Mouse (Mus musculus) hindbrain, embryonic 14.5 days (tissue): ENCODE measurements around the gene Gucy2c. TPM values are rescaled to one million over a fixed set of nuclear protein-coding genes. Genes with fewer than 3 reads are reported as not detected.
"Not testable (repeated sequence)": the region's sequence is repeated elsewhere in the genome, so short reads cannot be mapped to it uniquely, and the experiment has no call there.

Experiments used
- ATAC-seq: fragments of 200-750 bp; cut with Nextera tagmentation; 2 replicates; pipeline ENCODE4 v1.8.0; 2017; ENCODE audit warnings: moderate number of reproducible peaks, mild to moderate bottlenecking, moderate TSS enrichment, moderate library complexity; ENCODE audit not compliant: low FRiP score
- DNase-seq: peaks from one replicate; pipeline ENCODE4 v3.0.0-alpha.2; 2015; ENCODE audit warnings: low spot score
- H3K27ac ChIP-seq: fragments of 300-500 bp; sonication (generic); 2 replicates; pipeline ENCODE4 v1.5.1; 2014; ENCODE audit warnings: mild to moderate bottlenecking, moderate library complexity
- H3K27me3 ChIP-seq: fragments of 300-500 bp; sonication (generic); 2 replicates; pipeline ENCODE4 v1.6.1; 2014; ENCODE audit warnings: mild to moderate bottlenecking, low read length, mixed read lengths; ENCODE audit not compliant: control insufficient read depth, insufficient read depth
- H3K36me3 ChIP-seq: fragments of 300-500 bp; sonication (generic); replicated peaks from 2 replicates; pipeline ENCODE4 v1.6.1; 2014; ENCODE audit not compliant: control insufficient read depth, insufficient read depth
- H3K4me1 ChIP-seq: fragments of 300-500 bp; sonication (generic); replicated peaks from 2 replicates; pipeline ENCODE4 v1.6.1; 2014; ENCODE audit warnings: antibody characterized with exemption, low read length, mixed read lengths; ENCODE audit not compliant: control insufficient read depth, insufficient read depth
- H3K4me2 ChIP-seq: fragments of 300-500 bp; sonication (generic); replicated peaks from 2 replicates; pipeline ENCODE4 v1.6.1; 2014; ENCODE audit warnings: mild to moderate bottlenecking, moderate library complexity
- H3K4me3 ChIP-seq: fragments of 300-500 bp; sonication (generic); replicated peaks from 2 replicates; pipeline ENCODE4 v1.5.1; 2014; ENCODE audit warnings: mild to moderate bottlenecking, low read length
- H3K9ac ChIP-seq: fragments of 300-500 bp; sonication (generic); 2 replicates; pipeline ENCODE4 v1.6.1; 2014
- H3K9me3 ChIP-seq: fragments of 300-500 bp; sonication (generic); 2 replicates; pipeline ENCODE4 v1.6.1; 2016; ENCODE audit warnings: low read length; ENCODE audit not compliant: control insufficient read depth
- WGBS: fragments of 180-500 bp; shearing (Covaris S2); extraction: QIAGEN DNeasy Blood & Tissue Kit; methylation state at CpG from one replicate; pipeline ENCODE4 v1.1.7; 2014; 5-methylcytosine and 5-hydroxymethylcytosine counted together
- polyA plus RNA-seq: library from polyadenylated mRNA; unstranded; fragments of >200 nt; fragmentation: Nextera tagmentation; extraction: Ambion mirVana; gene quantifications from 2 replicates; pipeline ENCODE4 v1.2.1, GENCODE M21; 2014

Gucy2c gene
- polyA plus RNA-seq, 1 experiment from 2014 or later = 0.05 TPM

GRCm38 (mm10) chr6:136806819-136807218, 25.3 kb upstream of the Gucy2c start:
- 76% methylated on average over 5 of the region's 5 CpGs for WGBS
- DNase-seq (no peak), ATAC-seq (no peak)
- no peak overlapping the region for H3K27ac ChIP-seq
- H3K4me1 ChIP-seq = peaks cover 28% of the 10 kb centered on the region
- H3K4me3 ChIP-seq = no peak overlapping the region
- H3K36me3 ChIP-seq = 0 out of 2 replicates have a peak, but pooled peaks cover under 1% of the 10 kb centered on the region
- H3K9ac ChIP-seq = no peak overlapping the region
- H3K27me3 ChIP-seq = no peaks in the 10 kb centered on the region
- H3K9me3 ChIP-seq = no peaks in the 10 kb centered on the region
- H3K4me2 ChIP-seq = no peak overlapping the region

- Histone ChIP-seq H3K4me3 (no peak overlapping the region), H3K36me3 (no peaks in the 10 kb centered on the region), H3K27ac (no peak overlapping the region), H3K4me1 (peaks cover 28% of the 10 kb centered on the region), H3K9me3 (no peaks in the 10 kb centered on the region), H3K4me2 (0 out of 2 replicates have a peak overlapping the region, but pooled peaks have one; percentile 72), H3K27me3 (no peaks in the 10 kb centered on the region), H3K9ac (no peak overlapping the region)
- WGBS = 93% methylated on average over 1 of the region's 1 CpGs
- no peak for DNase-seq
- ATAC-seq = no peak
Measured at GRCm38 (mm10) chr6:136805409-136805775, 23.8 kb upstream of the Gucy2c start.

- H3K27me3 ChIP-seq = no peaks in the 10 kb centered on the region
- DNase-seq (no peak), ATAC-seq (no peak)
- H3K27ac ChIP-seq = peak overlapping the region; percentile 100
- peaks cover 25% of the 10 kb centered on the region for H3K4me1 ChIP-seq
- no peaks in the 10 kb centered on the region for H3K36me3 ChIP-seq
- H3K4me2 ChIP-seq = peak overlapping the region; percentile 72
- no peaks in the 10 kb centered on the region for H3K9me3 ChIP-seq
- H3K9ac ChIP-seq = peak overlapping the region; percentile 87
- 34% methylated on average over 9 of the region's 9 CpGs for WGBS
- H3K4me3 ChIP-seq = peak overlapping the region; percentile 75
Measured at GRCm38 (mm10) chr6:136804705-136805408, 23.3 kb upstream of the Gucy2c start.

GRCm38 (mm10) chr6:136803739-136804633, 22.4 kb upstream of the Gucy2c start, which contains the start of gene Hist4h4:
TSS of gene Hist4h4 (minus strand) at chr6:136804415.
- Histone ChIP-seq H3K4me2 (peak within 1 kb of the TSS; percentile 72), H3K27ac (peak within 1 kb of the TSS; percentile 100), H3K9me3 (no peaks in the 10 kb centered on the region), H3K9ac (peak within 1 kb of the TSS; percentile 87), H3K27me3 (no peaks in the 10 kb centered on the region), H3K4me3 (peak within 1 kb of the TSS; percentile 75), H3K4me1 (peaks cover 17% of the 10 kb centered on the region), H3K36me3 (no peaks in the 10 kb centered on the region)
- ATAC-seq (peak; percentile 78), DNase-seq (peak; percentile 97)
- under 1% methylated on average over 50 of the region's 50 CpGs for whole genome bisulfite sequencing

- WGBS = 27% methylated on average over 12 of the region's 12 CpGs
- Histone ChIP-seq H3K4me1 (peaks cover 12% of the 10 kb centered on the region), H3K27me3 (no peaks in the 10 kb centered on the region), H3K4me3 (peak overlapping the region; percentile 75), H3K9ac (peak overlapping the region; percentile 87), H3K4me2 (peak overlapping the region; percentile 72), H3K9me3 (no peaks in the 10 kb centered on the region), H3K36me3 (no peaks in the 10 kb centered on the region), H3K27ac (peak overlapping the region; percentile 100)
- DNase-seq (no peak), ATAC-seq (peak; percentile 2; the same call in 1 of the 2 replicates)
Measured at GRCm38 (mm10) chr6:136803093-136803738, 21.7 kb upstream of the Gucy2c start.

- no peak for DNase-seq
- Histone ChIP-seq H3K4me3 (no peak overlapping the region), H3K9me3 (no peaks in the 10 kb centered on the region), H3K4me1 (peaks cover 12% of the 10 kb centered on the region), H3K27ac (no peak overlapping the region), H3K4me2 (no peak overlapping the region), H3K36me3 (no peaks in the 10 kb centered on the region), H3K27me3 (no peaks in the 10 kb centered on the region), H3K9ac (no peak overlapping the region)
- WGBS = 87% methylated on average over 6 of the region's 6 CpGs
- no peak for ATAC-seq
Measured at GRCm38 (mm10) chr6:136801274-136801673, 19.7 kb upstream of the Gucy2c start.

- no peak overlapping the region for H3K27ac ChIP-seq
- H3K9ac ChIP-seq = no peak overlapping the region
- no peaks in the 10 kb centered on the region for H3K27me3 ChIP-seq
- 95% methylated on average over 8 of the region's 8 CpGs for WGBS
- H3K36me3 ChIP-seq = no peaks in the 10 kb centered on the region
- ATAC-seq (no peak), DNase-seq (no peak)
- no peak overlapping the region for H3K4me2 ChIP-seq
- no peaks in the 10 kb centered on the region for H3K9me3 ChIP-seq
- no peak overlapping the region for H3K4me3 ChIP-seq
- peaks cover 12% of the 10 kb centered on the region for H3K4me1 ChIP-seq
Measured at GRCm38 (mm10) chr6:136800710-136801109, 19.1 kb upstream of the Gucy2c start.

- DNase-seq, H3K27me3 ChIP-seq, H3K9me3 ChIP-seq, H3K4me3 ChIP-seq, H3K4me1 ChIP-seq, H3K9ac ChIP-seq, H3K4me2 ChIP-seq, H3K36me3 ChIP-seq, H3K27ac ChIP-seq, ATAC-seq: not testable (repeated sequence)
- WGBS = 79% methylated on average over 3 of the region's 3 CpGs
Measured at GRCm38 (mm10) chr6:136797874-136798693, 16.5 kb upstream of the Gucy2c start.
